Mouse (Mus musculus) embryonic facial prominence, embryonic 10.5 days (tissue): ENCODE data around the gene Fzd4. TPM values are rescaled to one million over a fixed set of nuclear protein-coding genes. Genes with fewer than 3 reads are reported as not detected.

ENCODE experiments used
- DNase-seq: peaks from one replicate; pipeline ENCODE4 v3.0.0-alpha.2; 2017; ENCODE audit warnings: low spot score
- H3K27ac ChIP-seq: fragments of 300-500 bp; sonication (generic); replicated peaks from 2 replicates; pipeline ENCODE4 v1.5.1; 2016; ENCODE audit warnings: mild to moderate bottlenecking
- H3K27me3 ChIP-seq: fragments of 300-500 bp; sonication (generic); replicated peaks from 2 replicates; pipeline ENCODE4 v1.6.1; 2016; ENCODE audit warnings: low read depth, mild to moderate bottlenecking; ENCODE audit not compliant: poor library complexity, severe bottlenecking
- H3K36me3 ChIP-seq: fragments of 300-500 bp; sonication (generic); replicated peaks from 2 replicates; pipeline ENCODE4 v1.6.1; 2016; ENCODE audit warnings: mild to moderate bottlenecking, moderate library complexity
- H3K4me1 ChIP-seq: fragments of 300-500 bp; sonication (generic); 2 replicates; pipeline ENCODE4 v1.6.1; 2016
- H3K4me3 ChIP-seq: fragments of 300-500 bp; sonication (generic); 2 replicates; pipeline ENCODE4 v1.5.1; 2016; ENCODE audit warnings: mild to moderate bottlenecking, moderate library complexity
- H3K9me3 ChIP-seq: fragments of 300-500 bp; sonication (generic); 2 replicates; pipeline ENCODE4 v1.6.1; 2016; ENCODE audit warnings: mild to moderate bottlenecking
- WGBS: fragments of 180-500 bp; shearing (Covaris S2); methylation state at CpG from one replicate; pipeline ENCODE4 v1.1.7; 2016; 5-methylcytosine and 5-hydroxymethylcytosine counted together
- polyA plus RNA-seq: library from polyadenylated mRNA; unstranded; fragments of >200 nt; fragmentation: Nextera tagmentation; extraction: Ambion mirVana; gene quantifications from 2 replicates; pipeline ENCODE4 v1.2.1, GENCODE M21; 2016

Fzd4 gene
- polyA plus RNA-seq = 10.2 and 11.5 TPM in 2 replicates

- DNase-seq = peak; percentile 100
- Histone ChIP-seq H3K27ac (peak within 1 kb of the TSS; percentile 91), H3K27me3 (peaks cover 14% of the 10 kb centered on the region), H3K9me3 (no peaks in the 10 kb centered on the region), H3K4me1 (peaks cover 60% of the 10 kb centered on the region), H3K4me3 (peak within 1 kb of the TSS; percentile 87), H3K36me3 (peaks cover 25% of the 10 kb centered on the region)
- under 1% methylated on average over 62 of the region's 62 CpGs for WGBS
These were observed at the start of gene Fzd4, which contains the start of gene Tmem135 for GRCm38 (mm10) chr7:89404081-89404733. TSS of gene Fzd4 (plus strand) at chr7:89404355. TSS of gene Tmem135 (minus strand) at chr7:89404222.

GRCm38 (mm10) chr7:89355519-89356255 is 48.5 kb upstream of the Fzd4 start:
- Histone ChIP-seq H3K9me3 (no peaks in the 10 kb centered on the region), H3K4me1 (peaks cover 31% of the 10 kb centered on the region), H3K36me3 (no peaks in the 10 kb centered on the region), H3K27me3 (no peaks in the 10 kb centered on the region), H3K4me3 (no peak overlapping the region), H3K27ac (peak overlapping the region; percentile 67)
- DNase-seq = no peak
- 68% methylated on average over 8 of the region's 8 CpGs for WGBS

- Histone ChIP-seq H3K27me3 (no peaks in the 10 kb centered on the region), H3K36me3 (no peaks in the 10 kb centered on the region), H3K9me3 (no peaks in the 10 kb centered on the region), H3K27ac (peak overlapping the region; percentile 67), H3K4me1 (peaks cover 31% of the 10 kb centered on the region), H3K4me3 (no peak overlapping the region)
- WGBS = 45% methylated on average over 4 of the region's 4 CpGs
- peak; percentile 70 for DNase-seq
These were observed 47.8 kb upstream of the Fzd4 start for GRCm38 (mm10) chr7:89356307-89356706.

GRCm38 (mm10) chr7:89363975-89364374 is 40.2 kb upstream of the Fzd4 start:
- Histone ChIP-seq H3K27ac (no peak overlapping the region), H3K4me3 (no peak overlapping the region), H3K27me3 (no peaks in the 10 kb centered on the region), H3K9me3 (no peaks in the 10 kb centered on the region), H3K36me3 (no peaks in the 10 kb centered on the region), H3K4me1 (peaks cover 10% of the 10 kb centered on the region)
- DNase-seq = no peak
- 88% methylated on average over 5 of the region's 5 CpGs for WGBS

- DNase-seq = no peak
- peaks cover 10% of the 10 kb centered on the region for H3K4me1 ChIP-seq
- H3K9me3 ChIP-seq = no peaks in the 10 kb centered on the region
- 83% methylated on average over 10 of the region's 10 CpGs for WGBS
- no peak overlapping the region for H3K4me3 ChIP-seq
- no peaks in the 10 kb centered on the region for H3K27me3 ChIP-seq
- H3K27ac ChIP-seq = no peak overlapping the region
- no peaks in the 10 kb centered on the region for H3K36me3 ChIP-seq
These were observed 38.8 kb upstream of the Fzd4 start for GRCm38 (mm10) chr7:89365135-89365880.

GRCm38 (mm10) chr7:89367643-89368042 is 36.5 kb upstream of the Fzd4 start:
- Histone ChIP-seq H3K4me3 (no peak overlapping the region), H3K27ac (no peak overlapping the region), H3K36me3 (no peaks in the 10 kb centered on the region), H3K27me3 (no peaks in the 10 kb centered on the region), H3K4me1 (peaks cover 14% of the 10 kb centered on the region), H3K9me3 (no peaks in the 10 kb centered on the region)
- no peak for DNase-seq
- 33% methylated on average over 3 of the region's 3 CpGs for WGBS

DNA sequence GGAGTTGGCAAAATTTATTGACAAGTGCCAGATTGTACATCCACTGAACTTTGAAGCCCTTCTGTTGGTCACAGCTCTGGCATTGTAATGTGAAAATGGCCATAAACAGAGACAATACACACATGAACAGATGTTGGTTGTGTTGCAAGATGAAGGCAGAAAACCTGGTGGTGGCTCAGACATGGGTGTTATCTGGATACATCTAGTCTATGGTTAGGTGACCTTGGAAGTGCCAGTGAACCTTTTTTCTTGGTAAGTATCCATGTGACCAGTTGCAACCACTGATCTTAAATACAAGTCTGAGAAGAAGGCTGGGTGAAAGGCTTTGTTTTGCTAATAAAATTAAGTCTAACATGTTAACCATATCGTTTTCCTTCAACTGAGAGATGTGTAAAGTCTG is 34.1 kb upstream of the Fzd4 start:
- WGBS = 81% methylated on average over 1 of the region's 1 CpGs
- H3K4me3 ChIP-seq = no peak overlapping the region
- H3K9me3 ChIP-seq = no peaks in the 10 kb centered on the region
- DNase-seq = no peak
- no peaks in the 10 kb centered on the region for H3K27me3 ChIP-seq
- H3K4me1 ChIP-seq = peaks cover 14% of the 10 kb centered on the region
- no peaks in the 10 kb centered on the region for H3K36me3 ChIP-seq
- no peak overlapping the region for H3K27ac ChIP-seq

GRCm38 (mm10) chr7:89370917-89371316 is 33.2 kb upstream of the Fzd4 start:
- Histone ChIP-seq H3K27ac (no peak overlapping the region), H3K27me3 (no peaks in the 10 kb centered on the region), H3K4me1 (peaks cover 14% of the 10 kb centered on the region), H3K9me3 (no peaks in the 10 kb centered on the region), H3K36me3 (no peaks in the 10 kb centered on the region), H3K4me3 (no peak overlapping the region)
- DNase-seq = no peak
- WGBS = 57% methylated on average over 1 of the region's 1 CpGs

DNA sequence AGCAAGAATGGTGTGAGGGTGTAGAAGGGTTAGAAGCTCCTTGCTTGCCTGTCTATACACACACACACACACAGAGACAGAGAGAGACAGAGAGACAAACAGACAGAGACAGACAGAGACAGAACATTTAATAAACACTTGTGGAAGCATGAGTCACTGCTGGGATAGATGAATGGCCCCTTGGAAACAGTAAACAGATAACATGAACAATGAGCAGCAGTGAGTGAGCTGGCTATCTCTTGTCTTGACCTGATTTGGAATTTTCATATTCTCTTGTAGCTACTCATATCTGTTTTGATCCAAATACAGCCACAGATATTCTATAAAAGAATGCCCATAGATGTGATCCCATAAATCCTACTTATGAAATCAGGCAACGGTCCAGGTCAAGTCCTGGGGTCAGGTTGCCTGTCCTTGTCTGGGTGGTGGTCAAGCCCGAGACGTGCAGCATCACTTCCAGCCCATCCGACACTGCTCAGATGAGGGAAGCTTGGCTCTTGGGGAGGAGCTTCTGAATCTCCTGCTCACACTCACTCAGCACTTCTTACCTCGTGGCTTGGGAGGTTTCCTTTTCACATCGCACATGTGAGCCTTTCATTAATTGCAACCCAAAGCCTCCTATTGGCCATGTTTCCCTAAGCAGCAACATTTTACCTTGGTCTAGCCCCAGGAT is 32.4 kb upstream of the Fzd4 start:
- 70% methylated on average over 6 of the region's 6 CpGs for WGBS
- DNase-seq = no peak
- Histone ChIP-seq H3K36me3 (no peaks in the 10 kb centered on the region), H3K4me3 (no peak overlapping the region), H3K9me3 (no peaks in the 10 kb centered on the region), H3K27ac (no peak overlapping the region), H3K27me3 (no peaks in the 10 kb centered on the region), H3K4me1 (peaks cover 14% of the 10 kb centered on the region)

GRCm38 (mm10) chr7:89380935-89381705 is 23.0 kb upstream of the Fzd4 start:
- H3K27ac ChIP-seq = 0 out of 2 replicates have a peak overlapping the region, but pooled peaks have one; percentile 30
- H3K4me1 ChIP-seq = peaks cover 11% of the 10 kb centered on the region
- 54% methylated on average over 7 of the region's 7 CpGs for WGBS
- no peaks in the 10 kb centered on the region for H3K36me3 ChIP-seq
- H3K9me3 ChIP-seq = no peaks in the 10 kb centered on the region
- DNase-seq = no peak
- H3K27me3 ChIP-seq = no peaks in the 10 kb centered on the region
- H3K4me3 ChIP-seq = no peak overlapping the region

DNA sequence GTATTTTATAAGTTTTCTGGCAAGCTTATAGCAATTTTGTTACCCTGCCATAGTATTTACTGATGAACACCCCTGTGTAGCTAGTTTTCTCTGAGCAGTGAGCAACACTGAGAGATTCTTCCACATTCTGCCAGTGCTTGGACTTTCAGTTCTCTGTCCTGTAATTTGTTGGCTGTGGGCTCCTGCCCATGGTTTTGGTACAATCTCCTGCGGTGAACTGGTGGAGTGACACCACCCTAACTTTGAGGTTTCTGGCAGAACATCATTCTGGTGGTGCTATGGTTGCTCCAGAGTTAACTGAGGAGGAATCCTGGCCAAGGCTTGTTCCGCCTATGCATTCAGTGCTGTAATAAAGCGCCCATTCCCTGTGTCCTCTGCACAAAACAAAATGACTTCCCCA is 21.3 kb upstream of the Fzd4 start:
- Histone ChIP-seq H3K4me3 (no peak overlapping the region), H3K9me3 (no peaks in the 10 kb centered on the region), H3K36me3 (no peaks in the 10 kb centered on the region), H3K27ac (no peak overlapping the region), H3K4me1 (peaks cover 15% of the 10 kb centered on the region), H3K27me3 (no peaks in the 10 kb centered on the region)
- 91% methylated on average over 3 of the region's 3 CpGs for WGBS
- DNase-seq = no peak
